Mouse (Mus musculus): ENCODE measurements around the gene Olfr543.
"Not testable (repeated sequence)": the region's sequence is repeated elsewhere in the genome, so short reads cannot be mapped to it uniquely, and the experiment has no call there.

The Olfr543 gene

DNA sequence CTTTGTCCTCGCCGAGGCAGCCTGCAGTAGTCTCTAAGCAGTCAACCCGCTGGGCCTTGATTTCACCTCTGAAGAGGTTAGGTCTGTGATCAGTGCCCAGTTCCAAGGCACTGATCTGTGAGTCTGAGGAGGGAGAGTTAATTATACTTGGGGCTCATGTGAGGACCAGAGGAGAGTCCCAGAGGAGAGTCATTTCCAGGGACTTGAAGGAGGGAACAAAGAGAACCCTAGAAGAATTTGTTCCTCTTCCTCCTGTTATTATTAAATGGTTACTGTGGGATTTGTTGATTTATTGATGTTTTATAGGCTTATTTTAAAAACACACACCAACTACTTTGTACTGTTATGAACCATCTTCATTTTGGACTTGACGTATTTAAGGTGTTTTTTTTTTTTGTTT lies at the start of gene Olfr543:
Gene Olfr543, minus strand, starts transcription at position 101 of the 400 bp plus-strand sequence.
- no peak for DNase-seq (ENCODE audit: low spot score)

DNA sequence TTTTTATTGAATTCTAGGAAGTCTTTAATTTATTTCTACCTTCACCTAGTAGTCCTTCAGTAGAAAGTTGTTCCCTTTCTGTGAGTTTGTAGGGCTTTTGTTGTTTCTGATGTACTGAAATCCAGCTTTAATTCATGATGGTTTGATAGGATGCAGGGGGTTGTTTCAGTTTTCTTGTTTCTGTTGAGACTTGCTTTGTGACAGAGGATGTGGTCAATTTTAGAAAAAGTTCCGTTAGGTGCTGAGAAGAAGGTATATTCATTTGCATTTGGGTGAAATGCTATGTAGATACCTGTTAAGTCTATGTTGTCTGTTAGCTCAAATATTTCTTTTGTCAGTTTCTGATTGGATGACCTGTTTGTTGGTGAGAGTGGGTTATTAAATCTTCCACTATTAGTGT lies 47.6 kb upstream of the Olfr543 start:
- DNase-seq (ENCODE audit: low spot score) = no peak

DNA sequence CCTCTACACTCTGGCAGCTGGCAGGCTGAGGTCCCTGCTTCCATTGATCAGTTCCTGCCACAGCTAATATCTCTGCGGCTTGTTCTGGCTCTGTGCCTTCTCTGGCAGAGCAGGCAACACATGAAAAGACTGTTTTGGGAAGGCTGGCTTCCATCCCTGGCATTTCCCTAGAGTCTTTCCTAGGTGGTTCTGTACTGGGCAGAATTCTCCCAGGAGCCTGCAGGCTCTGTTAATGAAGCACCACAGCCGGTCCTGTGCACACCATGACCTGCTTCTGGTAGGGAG lies 35.5 kb upstream of the Olfr543 start:
- no peak for DNase-seq (ENCODE audit: low spot score)

DNA sequence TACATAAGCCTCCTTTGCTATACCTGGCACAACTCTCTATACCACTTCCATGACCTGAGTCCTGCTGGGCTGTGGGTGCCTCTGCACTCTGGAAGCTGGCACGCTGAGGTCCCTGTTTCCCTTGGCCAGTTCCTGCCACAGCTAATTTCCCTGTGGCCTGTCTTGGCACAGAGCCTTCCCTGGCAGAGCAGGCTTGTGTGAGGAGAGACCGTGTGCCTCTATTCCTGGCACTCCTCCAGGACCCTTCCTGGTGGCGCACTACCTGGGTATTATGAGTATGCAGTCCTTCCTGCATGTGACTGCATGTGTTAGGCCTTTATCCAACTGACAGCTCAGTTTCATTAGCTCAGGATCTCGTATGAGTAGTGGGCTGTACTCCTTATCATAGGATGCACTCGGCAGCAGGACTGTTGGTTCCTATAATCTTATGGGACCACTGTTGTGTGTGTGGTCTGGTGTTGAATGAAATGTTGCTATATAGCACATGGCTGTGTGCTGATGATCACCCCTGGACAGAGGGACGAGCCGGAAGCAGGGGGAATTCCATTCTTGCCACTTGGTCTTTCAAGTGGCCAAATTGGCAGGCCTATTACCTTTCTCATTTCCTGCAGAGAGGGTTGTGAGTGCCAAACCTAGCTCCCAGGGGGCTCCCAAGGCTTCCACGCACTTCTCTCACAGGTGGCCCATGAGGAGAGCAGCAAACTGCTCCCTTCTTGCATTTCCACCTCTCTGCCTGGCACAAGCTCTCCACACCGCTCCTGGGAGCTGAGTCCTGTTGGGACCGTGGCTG lies 35.0 kb upstream of the Olfr543 start:
- no peak for DNase-seq (ENCODE audit: low spot score)

DNA sequence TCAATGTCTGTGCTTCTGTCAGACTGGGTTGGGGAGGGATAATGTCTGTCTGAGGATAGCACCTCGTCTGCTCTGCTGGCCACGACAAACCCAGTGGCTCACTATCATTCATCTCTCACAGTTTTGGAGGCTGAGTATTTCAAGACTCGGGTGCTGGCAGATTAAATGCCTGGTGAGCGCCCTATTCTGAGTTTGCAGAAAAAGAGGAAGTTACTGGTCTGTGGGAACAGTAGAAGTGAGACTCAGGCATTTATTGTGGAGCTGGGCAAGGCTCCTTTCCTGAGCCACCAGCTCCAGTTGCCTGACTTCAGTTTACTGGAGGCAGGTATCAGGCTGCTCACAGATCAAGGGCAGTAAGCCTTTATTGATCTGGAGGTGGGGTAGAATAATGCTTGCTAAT lies 32.7 kb upstream of the Olfr543 start:
- no peak for DNase-seq (ENCODE audit: low spot score)

DNA sequence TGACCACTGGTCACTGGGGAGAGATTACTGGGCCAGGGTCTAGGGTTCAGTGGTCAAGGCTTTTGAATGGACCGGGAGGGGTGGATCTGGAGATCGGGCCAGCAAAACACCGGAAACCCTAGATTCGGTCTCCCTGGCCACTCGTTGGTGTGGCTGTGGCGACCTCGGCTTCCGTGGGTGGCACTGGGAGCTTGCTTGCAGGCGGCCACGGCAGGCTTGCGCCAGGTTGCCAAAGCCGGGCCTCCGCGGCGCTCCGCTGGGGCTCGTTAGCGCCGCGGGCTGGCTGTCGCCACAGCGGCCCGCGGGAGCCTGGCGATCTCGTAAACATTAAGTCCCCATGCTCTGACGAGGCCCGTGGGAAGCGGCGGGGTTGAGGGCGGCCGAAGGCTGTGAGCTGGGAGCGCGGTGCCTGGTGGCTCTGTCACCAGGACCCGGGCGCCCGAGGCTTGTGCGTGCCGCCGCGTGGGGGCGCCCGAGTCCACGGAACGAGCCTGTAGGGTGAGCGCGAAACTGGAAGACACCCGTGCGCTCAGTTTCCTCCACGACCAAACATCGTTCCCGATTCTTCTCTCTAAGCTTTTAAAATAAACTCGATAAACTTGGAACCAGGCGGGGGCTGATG lies 31.4 kb upstream of the Olfr543 start:
- DNase-seq (ENCODE audit: low spot score) = peak; percentile 49

DNA sequence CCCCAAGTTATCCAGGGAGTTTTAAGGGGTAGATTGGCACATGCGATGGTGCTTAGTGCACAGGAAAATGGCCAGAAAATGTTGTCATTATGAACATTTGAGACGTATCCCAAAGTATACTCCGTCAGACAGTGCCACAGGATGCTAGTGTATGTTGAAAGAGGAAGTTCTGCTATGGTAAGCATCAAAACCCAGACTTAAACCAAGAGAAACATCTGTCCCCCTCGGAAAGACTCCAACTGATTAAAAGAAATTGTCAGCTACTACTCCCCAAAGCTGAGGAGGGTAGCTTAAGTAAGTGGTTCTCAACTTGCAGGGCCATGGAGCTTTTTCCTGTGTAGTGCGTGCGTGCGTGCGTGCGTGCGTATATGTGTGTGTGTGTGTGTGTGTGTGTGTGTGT lies 30.4 kb upstream of the Olfr543 start:
- no peak for DNase-seq (ENCODE audit: low spot score)

DNA sequence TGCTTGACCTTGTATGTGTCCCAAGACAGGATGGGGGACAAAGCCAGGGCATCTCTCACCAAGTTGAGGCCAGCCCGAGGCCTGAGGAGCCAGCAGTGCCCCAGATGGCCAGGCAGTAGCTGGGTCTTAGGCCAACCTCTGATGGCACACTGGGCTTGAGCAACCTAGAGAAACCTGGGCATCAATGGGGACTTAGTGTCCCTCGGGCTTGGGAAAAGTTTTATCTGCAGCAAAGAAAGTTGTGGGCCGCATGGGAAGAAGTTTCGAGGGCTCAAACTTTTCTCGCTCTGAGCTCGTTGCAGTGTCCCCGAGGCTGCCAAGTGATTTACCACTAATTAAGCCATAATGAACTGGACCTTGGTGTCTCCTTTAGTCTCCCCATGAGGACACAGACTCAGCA lies 28.2 kb upstream of the Olfr543 start:
- no peak for DNase-seq (ENCODE audit: low spot score)

DNA sequence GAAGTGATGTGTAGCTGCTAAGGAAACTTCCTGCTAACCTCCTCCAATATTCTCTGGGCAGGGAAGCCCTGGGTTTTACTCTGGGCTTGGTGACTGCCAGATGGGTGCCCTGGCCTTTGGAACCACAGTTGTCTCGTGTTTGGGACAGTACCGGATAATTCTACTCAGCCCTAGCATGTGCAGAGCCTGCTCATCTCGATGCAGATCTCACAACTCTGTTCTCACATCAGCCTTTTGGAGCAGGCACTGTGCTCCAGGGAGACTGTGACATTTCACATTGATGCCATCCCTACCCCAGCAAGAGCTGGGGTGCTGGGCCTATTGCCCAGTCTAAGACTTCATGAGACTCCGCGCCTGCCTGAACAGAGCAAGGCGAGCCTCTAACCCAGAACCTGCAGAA lies 27.2 kb upstream of the Olfr543 start:
- DNase-seq (ENCODE audit: low spot score) = no peak

DNA sequence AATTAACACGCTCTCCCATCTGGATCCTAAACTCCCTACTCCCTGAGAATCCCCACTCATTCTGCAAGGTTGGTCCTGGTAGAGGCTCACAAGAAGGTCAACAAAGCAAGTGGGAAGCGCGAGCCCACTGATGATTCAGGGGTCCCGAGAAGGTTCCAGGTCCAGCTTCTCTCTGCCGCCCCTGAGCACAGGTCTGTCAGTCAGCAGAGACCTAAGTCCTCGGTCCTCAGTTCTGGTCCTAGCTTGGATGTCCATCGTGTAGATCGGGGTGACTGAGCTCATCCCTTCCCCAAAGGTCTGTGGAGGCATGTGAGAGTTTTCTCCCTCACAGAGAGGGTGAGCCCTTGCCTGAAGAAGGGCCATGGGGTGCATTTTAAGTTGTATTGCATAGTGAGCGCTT lies 26.6 kb upstream of the Olfr543 start:
- no peak for DNase-seq (ENCODE audit: low spot score)

DNA sequence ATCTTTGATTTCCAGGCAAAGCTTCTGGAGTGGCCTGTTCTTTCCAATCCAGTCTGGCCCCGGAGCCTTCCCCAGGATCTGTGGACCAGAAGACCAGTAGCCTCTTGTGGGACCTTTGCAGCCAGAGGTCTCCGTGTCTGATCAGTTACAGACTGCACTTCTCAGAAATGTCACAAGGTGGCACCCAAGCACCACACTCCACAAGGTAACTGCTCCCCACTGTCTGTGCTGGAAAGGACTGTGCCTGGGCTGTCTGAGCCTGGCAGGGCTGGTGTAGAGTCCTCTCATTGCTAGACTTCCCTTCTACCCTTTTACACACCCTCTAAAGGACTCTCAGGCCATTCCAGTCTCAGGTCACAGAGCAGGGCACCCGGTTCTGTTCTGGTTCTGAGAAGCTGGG lies 25.4 kb upstream of the Olfr543 start:
- DNase-seq (ENCODE audit: low spot score) = no peak

DNA sequence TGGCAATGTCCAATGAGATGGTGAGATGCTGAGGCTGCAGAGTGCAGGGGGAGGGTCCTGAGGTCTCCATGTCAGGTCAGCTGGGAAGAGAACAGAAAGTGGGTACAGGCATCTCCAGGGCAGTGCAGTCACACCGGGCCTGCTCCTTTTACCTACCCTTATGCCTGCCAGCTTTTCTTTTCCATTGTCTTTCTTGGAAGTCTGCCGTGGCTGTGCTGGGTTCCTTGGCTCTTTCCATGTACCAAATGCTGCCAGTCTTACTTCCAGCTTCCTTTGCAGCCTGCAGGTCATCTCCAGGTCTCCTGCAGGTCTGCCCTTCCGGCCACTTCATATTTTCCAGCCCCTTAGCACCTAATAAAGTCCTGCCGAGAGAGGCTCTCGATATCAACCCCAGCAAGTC lies 20.5 kb upstream of the Olfr543 start:
- DNase-seq (ENCODE audit: low spot score) = no peak

DNA sequence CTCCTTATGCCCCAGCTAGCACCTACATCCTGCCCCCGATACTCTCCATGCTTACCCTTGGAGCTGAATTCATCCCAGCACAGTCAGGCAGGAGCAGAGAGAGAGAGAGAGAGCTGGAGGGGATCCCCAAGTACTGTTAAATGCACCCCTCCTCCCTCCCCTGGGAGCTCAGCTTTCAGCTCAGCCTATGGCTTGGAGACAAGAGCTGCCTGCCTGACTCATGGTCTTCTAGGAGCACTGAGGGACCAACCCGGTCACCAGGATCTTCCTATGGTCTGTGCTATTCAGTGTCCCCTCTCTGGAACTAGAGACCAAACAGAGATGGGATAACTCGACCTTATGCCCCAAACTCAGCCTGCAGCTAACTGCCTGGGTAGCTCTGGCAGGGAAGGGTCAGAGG lies 18.0 kb upstream of the Olfr543 start, which contains the start of gene Olfr545:
Gene Olfr545, minus strand, starts transcription at position 101 of the 400 bp plus-strand sequence.
- no peak for DNase-seq (ENCODE audit: low spot score)

DNA sequence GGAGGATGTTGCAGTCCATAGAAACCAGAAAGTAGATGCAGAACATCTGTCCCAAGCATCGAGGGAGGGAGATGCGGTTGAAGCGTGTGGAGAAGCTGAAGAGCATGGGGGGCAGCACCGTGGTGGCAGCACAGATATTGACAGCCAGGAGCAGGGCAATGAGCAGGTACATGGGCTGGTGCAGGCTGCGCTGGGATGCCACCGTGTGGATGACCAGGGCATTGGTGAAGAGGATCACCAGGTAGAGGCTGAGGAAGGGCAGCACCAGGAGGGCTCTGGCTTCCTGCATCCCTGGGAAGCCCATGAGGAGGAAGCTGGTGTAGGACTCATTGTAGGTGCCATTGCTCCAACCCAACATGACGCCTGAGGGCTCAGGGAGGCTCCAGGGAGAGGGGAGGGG lies 12.9 kb upstream of the Olfr543 start:
- DNase-seq (ENCODE audit: low spot score) = not testable (repeated sequence)

DNA sequence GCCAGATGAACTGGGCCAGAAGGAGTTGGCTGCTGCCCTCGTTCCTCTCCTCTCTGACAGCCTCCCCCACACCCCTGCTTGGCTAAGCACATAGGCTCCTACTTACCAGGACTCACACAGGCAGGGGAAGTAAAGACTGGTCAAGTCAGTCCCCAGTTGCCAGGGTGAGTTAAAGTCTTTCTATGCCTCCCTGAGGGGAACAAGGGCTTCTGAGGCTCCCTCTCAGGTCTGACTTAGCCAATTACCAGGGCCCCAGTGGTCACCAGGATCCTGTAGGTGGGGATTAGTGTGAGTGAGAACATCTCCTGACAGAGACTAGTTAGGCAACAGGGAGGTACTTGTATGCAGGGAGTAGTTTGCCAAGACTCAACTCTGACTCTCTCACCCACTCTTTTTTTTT lies 6.7 kb upstream of the Olfr543 start, which contains the start of gene Olfr544:
Gene Olfr544, minus strand, starts transcription at position 153 of the 400 bp plus-strand sequence.
- DNase-seq (ENCODE audit: low spot score) = no peak

DNA sequence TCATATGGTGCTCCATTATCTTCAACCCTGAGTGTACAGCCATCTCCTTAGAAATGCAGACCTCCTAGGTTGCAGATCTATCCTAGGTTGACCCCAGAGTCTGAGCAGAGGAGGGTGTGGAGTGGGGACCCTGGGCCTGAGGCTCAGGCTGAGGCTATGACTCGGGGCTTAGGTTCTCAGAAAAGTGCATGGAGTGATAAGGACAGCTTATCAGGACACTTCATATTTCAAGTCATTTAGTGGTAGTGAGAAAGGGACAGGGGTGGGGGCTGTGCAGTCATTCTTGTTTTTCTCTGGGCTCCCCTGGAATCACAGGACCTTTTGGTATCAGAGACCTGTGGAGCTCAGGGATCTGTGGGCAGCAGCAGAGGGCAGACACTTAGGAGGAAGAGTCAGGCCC lies 4.6 kb upstream of the Olfr543 start:
- no peak for DNase-seq (ENCODE audit: low spot score)

DNA sequence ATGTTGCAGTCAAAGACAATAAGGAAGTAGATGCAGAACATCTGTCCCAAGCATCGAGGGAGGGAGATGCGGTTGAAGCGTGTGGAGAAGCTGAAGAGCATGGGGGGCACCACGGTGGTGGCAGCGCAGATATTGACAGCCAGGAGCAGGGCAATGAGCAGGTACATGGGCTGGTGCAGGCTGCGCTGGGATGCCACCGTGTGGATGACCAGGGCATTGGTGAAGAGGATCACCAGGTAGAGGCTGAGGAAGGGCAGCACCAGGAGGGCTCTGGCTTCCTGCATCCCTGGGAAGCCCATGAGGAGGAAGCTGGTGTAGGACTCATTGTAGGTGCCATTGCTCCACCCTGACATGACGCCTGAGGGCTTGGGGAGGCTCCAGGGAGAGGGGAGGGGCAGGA lies 3.3 kb upstream of the Olfr543 start:
- not testable (repeated sequence) for DNase-seq (ENCODE audit: low spot score)

DNA sequence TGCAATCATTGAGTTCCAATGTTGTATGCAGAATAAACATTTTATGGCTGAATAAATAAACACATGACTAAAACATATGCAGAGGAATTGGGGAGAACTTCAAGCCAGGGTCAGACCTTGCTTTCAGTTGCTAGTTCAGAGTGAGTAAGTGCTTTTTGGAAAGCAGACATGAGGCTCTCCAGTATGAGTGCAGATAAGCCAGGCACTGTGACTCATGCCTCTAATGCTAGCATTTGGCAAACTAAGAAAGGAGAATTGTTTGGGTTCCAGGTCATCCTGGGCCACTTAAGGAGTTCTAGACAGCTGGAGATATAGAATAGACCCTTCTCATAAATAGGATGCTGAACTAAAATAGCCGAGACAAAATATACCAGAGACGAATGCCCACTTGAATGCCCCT lies 2.2 kb upstream of the Olfr543 start:
- no peak for DNase-seq (ENCODE audit: low spot score)

DNA sequence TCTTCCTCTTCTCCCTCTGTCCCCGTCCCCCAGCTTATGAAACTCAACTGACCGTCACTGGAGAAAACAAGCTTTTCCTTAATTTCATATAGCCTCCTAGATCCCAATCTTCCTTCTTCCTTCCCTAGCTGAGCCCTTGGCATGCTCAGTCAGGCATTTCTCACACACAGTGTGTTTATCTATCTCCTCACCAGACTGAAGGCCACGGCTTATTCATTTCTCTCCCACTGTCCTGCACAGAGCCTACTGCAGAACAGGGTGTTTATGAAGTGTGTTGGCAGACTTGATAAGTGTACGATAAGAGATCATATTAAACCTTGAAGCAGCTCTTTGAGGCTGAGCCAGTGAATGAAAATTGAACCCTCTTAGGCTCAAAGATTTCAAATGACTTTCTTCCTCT lies 658 bp downstream of the Olfr543 start:
- no peak for DNase-seq (ENCODE audit: low spot score)

DNA sequence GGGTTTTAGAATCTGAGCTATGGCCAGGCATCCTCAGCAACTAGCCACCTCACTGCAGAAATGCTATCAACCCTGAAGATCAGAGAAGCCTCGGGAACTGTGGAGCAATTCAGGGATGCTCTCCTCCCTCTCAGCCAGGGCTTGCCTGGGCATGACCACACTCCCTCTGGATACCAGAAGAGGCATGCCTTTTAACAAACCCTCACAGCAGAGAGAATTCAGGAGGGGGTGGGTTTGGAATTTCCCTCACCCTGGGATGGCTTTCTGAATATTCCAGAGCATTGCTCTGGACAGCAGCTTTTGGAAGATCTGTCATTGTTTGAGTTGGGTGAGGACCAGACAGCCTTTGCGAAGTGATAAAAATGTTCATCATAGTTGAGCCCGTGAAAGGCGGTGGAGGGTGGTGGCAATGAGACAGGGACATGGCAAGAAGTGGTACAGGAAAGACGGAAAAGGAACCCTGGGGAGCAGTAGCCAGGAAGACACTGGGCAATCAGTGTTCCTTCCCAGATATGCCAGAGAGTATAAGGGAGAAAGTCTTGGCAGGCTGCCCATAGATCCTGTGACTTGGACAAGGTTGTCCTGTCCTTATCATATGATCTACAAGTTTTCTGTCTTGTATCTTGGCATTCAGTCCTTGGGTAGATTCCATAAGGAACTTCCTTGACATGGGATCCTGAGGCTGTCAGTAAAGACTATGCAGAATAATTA lies 2.0 kb downstream of the Olfr543 start:
- no peak for DNase-seq (ENCODE audit: low spot score)

DNA sequence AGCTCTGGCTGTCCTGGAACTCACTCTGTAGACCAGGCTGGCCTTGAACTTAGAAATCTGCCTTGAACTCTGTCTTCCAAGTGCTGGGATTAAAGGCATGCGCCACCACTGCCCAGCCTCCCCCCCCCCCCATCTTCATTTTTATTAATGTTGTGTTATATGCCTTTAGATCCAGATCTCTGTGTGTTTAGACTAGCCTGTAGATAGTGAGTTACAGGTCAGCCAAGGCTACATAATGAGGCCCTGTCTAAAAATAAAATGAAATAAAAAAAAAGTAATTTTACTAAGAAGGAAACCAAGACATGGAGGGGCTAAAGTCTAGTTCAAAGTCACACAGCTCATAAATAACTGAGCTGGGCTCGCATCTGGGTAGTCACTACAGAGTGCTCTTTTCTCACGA lies 2.6 kb downstream of the Olfr543 start:
- DNase-seq (ENCODE audit: low spot score) = no peak

DNA sequence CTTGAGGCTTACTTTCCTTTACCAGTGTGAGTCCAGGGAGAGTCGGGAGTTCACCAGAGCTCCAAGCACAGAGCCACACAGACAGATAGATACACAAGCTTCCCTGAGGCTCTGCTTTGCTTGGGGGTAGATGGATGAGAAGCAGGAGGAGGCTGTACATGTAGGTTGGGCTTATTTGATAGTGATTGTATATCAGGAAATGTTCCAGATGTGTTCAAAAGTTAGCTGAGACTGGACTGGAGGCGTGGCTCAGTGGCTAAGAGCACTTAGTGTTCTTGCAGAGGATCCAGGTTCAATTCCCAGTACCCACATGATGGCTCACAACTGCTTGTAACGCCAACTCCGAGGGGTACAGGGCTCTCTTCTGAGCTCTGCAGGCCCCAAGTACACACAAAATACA lies 3.1 kb downstream of the Olfr543 start:
- no peak for DNase-seq (ENCODE audit: low spot score)

DNA sequence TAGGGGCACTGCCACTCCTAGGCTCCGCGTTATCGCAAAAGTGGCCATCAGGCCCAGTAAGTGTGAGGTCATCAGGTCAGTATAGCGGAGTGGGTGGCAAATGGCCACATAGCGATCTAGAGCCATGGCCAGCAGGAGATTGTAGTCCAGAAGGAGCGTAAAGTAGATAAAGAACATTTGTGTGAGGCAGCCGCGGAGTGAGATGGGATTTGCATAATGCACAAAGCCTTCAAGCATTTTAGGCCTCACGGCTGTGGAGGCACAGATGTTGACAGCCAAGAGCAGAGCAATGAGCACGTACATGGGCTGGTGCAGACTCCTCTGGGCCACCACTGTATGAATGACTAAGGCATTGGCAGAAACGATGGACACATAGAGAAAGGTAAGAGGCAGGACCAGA lies 4.1 kb downstream of the Olfr543 start:
- DNase-seq (ENCODE audit: low spot score) = no peak
